Mouse (Mus musculus) CH12.LX (cell line): ENCODE measurements at regions not wholly inside any gene's neighbourhood (a gene's known extent, or its start where the extent isn't known, plus 50 kb on each side); places are given as distances from the start of the nearest gene placed in this dataset.

Source experiments
- DNase-seq: peaks from one replicate; pipeline ENCODE4 v3.0.0-alpha.2; 2013; ENCODE audit errors: extremely low read depth
- H3K27ac ChIP-seq: 2 replicates; pipeline ENCODE4 v1.5.1; 2012; ENCODE audit warnings: low read depth, mild to moderate bottlenecking, control low read depth, moderate library complexity; ENCODE audit not compliant: insufficient read depth
- H3K27me3 ChIP-seq: replicated peaks from 2 replicates; pipeline ENCODE3; 2012; ENCODE audit warnings: inconsistent platforms
- H3K36me3 ChIP-seq, 2 experiments: replicated peaks in 1 of 2; 2 replicates each; pipeline versions ENCODE3 to v1.6.1; 2012; ENCODE audit warnings: inconsistent platforms in 1 of 2, low read length in 1 of 2, mild to moderate bottlenecking in 1 of 2, mixed read lengths in 1 of 2, moderate library complexity in 1 of 2; ENCODE audit not compliant: control insufficient read depth in 1 of 2, insufficient read depth in 1 of 2
- H3K4me1 ChIP-seq, 2 experiments: 2 replicates each; pipeline ENCODE4 v1.6.1; 2012; ENCODE audit warnings: inconsistent platforms in 1 of 2, moderate library complexity in 1 of 2; ENCODE audit not compliant: insufficient read depth in 2 of 2, control insufficient read depth in 1 of 2
- H3K4me2 ChIP-seq: 2 replicates; pipeline ENCODE4 v1.6.1; 2012; ENCODE audit warnings: low read depth, mild to moderate bottlenecking, control low read depth; ENCODE audit not compliant: poor library complexity, insufficient read depth, severe bottlenecking
- H3K4me3 ChIP-seq, 3 experiments: fragments of 150-350 bp in 1 of 3; sonication (generic) in 1 of 3; replicated peaks in 1 of 3; 2 replicates each; pipeline versions ENCODE3 to v1.5.1; 2011 to 2012; ENCODE audit warnings: low read depth in 2 of 3, low read length in 2 of 3, mild to moderate bottlenecking in 2 of 3, moderate library complexity in 2 of 3, control low read depth in 1 of 3, improper control_type of control experiment in 1 of 3, inconsistent platforms in 1 of 3, mixed read lengths in 1 of 3; ENCODE audit not compliant: poor library complexity in 1 of 3
- H3K79me2 ChIP-seq: replicated peaks from 2 replicates; pipeline ENCODE4 v1.6.1; 2012; ENCODE audit warnings: mild to moderate bottlenecking, moderate library complexity; ENCODE audit not compliant: control insufficient read depth, poor library complexity, insufficient read depth, severe bottlenecking; ENCODE audit errors: extremely low read depth
- H3K9ac ChIP-seq: 2 replicates; pipeline ENCODE4 v1.6.1; 2012; ENCODE audit warnings: low read depth, mild to moderate bottlenecking, control low read depth, moderate library complexity; ENCODE audit not compliant: insufficient read depth
- H3K9me3 ChIP-seq: replicated peaks from 2 replicates; pipeline ENCODE3; 2012; ENCODE audit warnings: low read length, inconsistent platforms, mixed read lengths
- BHLHE40 ChIP-seq: IDR thresholded peaks from 2 replicates; pipeline ENCODE4 v1.6.1; 2011; ENCODE audit warnings: mild to moderate bottlenecking, low read depth, low read length, improper control_type of control experiment
- CHD1 ChIP-seq: IDR thresholded peaks from 2 replicates; pipeline ENCODE4 v1.6.1; 2012; ENCODE audit warnings: low read depth, low read length, improper control_type of control experiment, inconsistent platforms
- CTCF ChIP-seq, 2 experiments: IDR thresholded peaks in 1 of 2; conservative IDR thresholded peaks in 1 of 2; 2 replicates each; pipeline ENCODE4 v1.5.1; 2011 to 2012; ENCODE audit warnings: low read depth in 2 of 2, low read length in 2 of 2, improper control_type of control experiment in 1 of 2, inconsistent platforms in 1 of 2, mild to moderate bottlenecking in 1 of 2, moderate library complexity in 1 of 2
- ETS1 ChIP-seq: conservative IDR thresholded peaks from 2 replicates; pipeline ENCODE4 v1.6.1; 2012; ENCODE audit warnings: low read depth, mild to moderate bottlenecking, inconsistent platforms, low read length, improper control_type of control experiment, moderate library complexity
- HCFC1 ChIP-seq: IDR thresholded peaks from 2 replicates; pipeline ENCODE4 v1.6.1; 2012; ENCODE audit warnings: low read depth, mild to moderate bottlenecking, inconsistent platforms, low read length, improper control_type of control experiment
- JUND ChIP-seq: conservative IDR thresholded peaks from 2 replicates; pipeline ENCODE4 v1.6.1; 2011; ENCODE audit warnings: low read depth, low read length, improper control_type of control experiment
- KAT2A ChIP-seq: IDR thresholded peaks from 2 replicates; pipeline ENCODE4 v1.6.1; 2012; ENCODE audit warnings: low read length, improper control_type of control experiment, inconsistent platforms; ENCODE audit not compliant: insufficient replicate concordance
- MAX ChIP-seq: IDR thresholded peaks from 2 replicates; pipeline ENCODE4 v1.6.1; 2011; ENCODE audit warnings: low read length, improper control_type of control experiment
- MAZ ChIP-seq: IDR thresholded peaks from 2 replicates; pipeline ENCODE4 v1.6.1; 2012; ENCODE audit warnings: low read depth, mild to moderate bottlenecking, inconsistent platforms, low read length, improper control_type of control experiment, moderate library complexity
- MEF2A ChIP-seq: IDR thresholded peaks from 2 replicates; pipeline ENCODE4 v1.6.1; 2014; ENCODE audit warnings: low read depth, mild to moderate bottlenecking, inconsistent platforms, low read length, improper control_type of control experiment, borderline replicate concordance
- MXI1 ChIP-seq: IDR thresholded peaks from 2 replicates; pipeline ENCODE4 v1.6.1; 2011; ENCODE audit warnings: mild to moderate bottlenecking, low read depth, low read length, improper control_type of control experiment
- MYC ChIP-seq: IDR thresholded peaks from 2 replicates; pipeline ENCODE4 v1.6.1; 2011; ENCODE audit warnings: low read depth, mild to moderate bottlenecking, improper control_type of control experiment, low read length
- POLR2A ChIP-seq: IDR thresholded peaks from 2 replicates; pipeline ENCODE4 v1.6.1; 2011; ENCODE audit warnings: low read depth, mild to moderate bottlenecking, improper control_type of control experiment, low read length
- RCOR1 ChIP-seq: conservative IDR thresholded peaks from 2 replicates; pipeline ENCODE4 v1.6.1; 2012; ENCODE audit warnings: low read depth, mild to moderate bottlenecking, inconsistent platforms, low read length, improper control_type of control experiment
- SIN3A ChIP-seq: IDR thresholded peaks from 2 replicates; pipeline ENCODE4 v1.6.1; 2012; ENCODE audit warnings: low read length, improper control_type of control experiment, inconsistent platforms
- TBP ChIP-seq: conservative IDR thresholded peaks from 2 replicates; pipeline ENCODE4 v1.6.1; 2011; ENCODE audit warnings: low read depth, low read length, improper control_type of control experiment
- TCF12 ChIP-seq: IDR thresholded peaks from 2 replicates; pipeline ENCODE4 v1.6.1; 2014; ENCODE audit warnings: low read depth, mild to moderate bottlenecking, inconsistent platforms, low read length, improper control_type of control experiment
- UBTF ChIP-seq: IDR thresholded peaks from 2 replicates; pipeline ENCODE4 v1.6.1; 2012; ENCODE audit warnings: low read depth, mild to moderate bottlenecking, inconsistent platforms, low read length, improper control_type of control experiment, moderate library complexity
- USF1 ChIP-seq: IDR thresholded peaks from 2 replicates; pipeline ENCODE4 v1.6.1; 2014; ENCODE audit warnings: low read depth, mild to moderate bottlenecking, inconsistent platforms, low read length, improper control_type of control experiment
- USF2 ChIP-seq: conservative IDR thresholded peaks from 2 replicates; pipeline ENCODE4 v1.6.1; 2011; ENCODE audit warnings: low read depth, low read length, improper control_type of control experiment
- ZC3H11A ChIP-seq: IDR thresholded peaks from 2 replicates; pipeline ENCODE4 v1.6.1; 2012; ENCODE audit warnings: low read depth, mild to moderate bottlenecking, inconsistent platforms, low read length, improper control_type of control experiment
- ZKSCAN1 ChIP-seq: IDR thresholded peaks from 2 replicates; pipeline ENCODE4 v1.6.1; 2012; ENCODE audit warnings: low read depth, inconsistent platforms, low read length, improper control_type of control experiment, borderline replicate concordance
- ZMIZ1 ChIP-seq: IDR thresholded peaks from 2 replicates; pipeline ENCODE4 v1.6.1; 2012; ENCODE audit warnings: low read depth, mild to moderate bottlenecking, inconsistent platforms, low read length, improper control_type of control experiment
- dilution Hi-C: fragments of 300-500 bp; cut with MboI; formaldehyde crosslinking; loops from 2 replicates; pipeline ENCODE4 v1.14.3; 2020; ENCODE audit warnings: low sequenced_read_pairs; ENCODE audit not compliant: extremely low pct_unique_long_range_greater_than_20kb, extremely low pct_ligation_motif_present
- in situ Hi-C: fragments of 300-500 bp; cut with MboI; formaldehyde crosslinking; loops from 3 replicates; pipeline ENCODE4 v1.14.3; 2019; ENCODE audit warnings: low sequenced_read_pairs, low pct_ligation_motif_present, low pct_unique_long_range_greater_than_20kb, mixed read lengths

DNA sequence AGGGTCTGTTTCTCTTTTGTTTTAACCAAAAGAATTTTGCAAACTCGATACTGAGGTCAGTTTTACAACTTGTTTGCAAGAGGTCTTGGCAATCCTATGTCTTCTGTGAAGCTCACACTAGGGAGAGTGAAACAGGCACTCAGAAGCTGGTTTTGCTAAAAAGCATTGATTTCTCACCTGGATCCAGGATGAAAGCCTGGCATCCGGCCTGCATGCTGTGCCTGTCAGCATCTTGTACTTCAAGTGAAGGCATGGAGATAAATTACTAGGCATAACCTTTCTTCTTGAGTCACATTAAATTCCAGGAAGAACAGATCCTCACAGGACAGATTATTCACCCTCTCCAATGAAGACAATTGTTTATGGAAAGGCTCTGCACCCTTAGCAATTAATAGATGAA is 477.5 kb downstream of the Btbd3 start:
- no peak for DNase-seq
- peaks cover 18% of the 10 kb centered on the region for H3K9me3 ChIP-seq
- no peak overlapping the region for H3K9ac ChIP-seq
- no peaks in the 10 kb centered on the region for H3K27me3 ChIP-seq
- H3K4me1 ChIP-seq = no peaks in the 10 kb centered on the region
- H3K27ac ChIP-seq = no peak overlapping the region
- dilution Hi-C loops = no loop called here
- H3K4me2 ChIP-seq = no peak overlapping the region
- no peaks in the 10 kb centered on the region for H3K79me2 ChIP-seq
- no peaks in the 10 kb centered on the region for H3K36me3 ChIP-seq
- in situ Hi-C loops = no loop called here
- no peak overlapping the region for H3K4me3 ChIP-seq
- no peak for TF ChIP-seq MEF2A
- no peak for TF ChIP-seq USF2
- no peak for TF ChIP-seq ZKSCAN1
- no peak for TF ChIP-seq MAZ
- no peak for TF ChIP-seq KAT2A
- TF ChIP-seq ETS1 = no peak
- no peak for TF ChIP-seq ZC3H11A
- TF ChIP-seq MXI1 = no peak
- no peak for TF ChIP-seq POLR2A
- no peak for TF ChIP-seq UBTF

DNA sequence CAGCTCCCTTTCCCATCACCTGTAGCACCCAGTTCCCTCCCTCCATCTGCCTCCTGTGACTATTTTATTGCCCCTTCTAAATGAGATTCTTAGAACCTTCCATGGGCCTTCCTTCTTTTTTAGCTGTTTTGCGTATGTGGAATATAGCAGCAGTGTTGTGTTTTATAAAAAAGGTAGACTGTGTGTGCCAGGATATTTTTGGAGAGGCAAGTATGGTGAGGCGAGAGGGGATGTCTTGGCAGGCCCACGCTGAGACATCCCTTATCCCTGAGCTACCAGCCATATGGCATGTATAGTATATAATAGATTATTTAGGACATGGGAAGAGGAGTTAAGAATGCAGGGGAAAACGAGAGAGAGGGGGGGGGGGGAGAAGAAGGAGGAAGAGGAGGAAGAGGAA is 488.4 kb downstream of the Btbd3 start:
- Histone ChIP-seq H3K4me1 (no peaks in the 10 kb centered on the region), H3K4me3 (no peak overlapping the region), H3K27me3 (no peaks in the 10 kb centered on the region), H3K36me3 (no peaks in the 10 kb centered on the region), H3K79me2 (no peaks in the 10 kb centered on the region), H3K9ac (no peak overlapping the region), H3K9me3 (peaks cover 27% of the 10 kb centered on the region), H3K27ac (no peak overlapping the region), H3K4me2 (no peak overlapping the region)
- in situ Hi-C loops = no loop called here
- TF ChIP-seq JUND (no peak), ZC3H11A (no peak), MXI1 (no peak), MEF2A (no peak), KAT2A (no peak), CTCF (conservative IDR thresholded peaks at IDR 0.05 in 1 of 2, IDR thresholded peaks at IDR 0.05 in 1 of 2; ENCODE audit: low read depth in 2 of 2, low read length in 2 of 2) (no peak), MYC (no peak), HCFC1 (no peak), CHD1 (no peak), TCF12 (no peak), BHLHE40 (no peak), ZKSCAN1 (no peak), SIN3A (no peak), USF1 (no peak), MAX (no peak), ZMIZ1 (no peak), TBP (no peak), RCOR1 (no peak)
- no peak for DNase-seq
- dilution Hi-C loops = no loop called here
